Mouse (Mus musculus) megakaryocyte, adult 5-6 weeks (primary cell): ENCODE results near the gene Rnf26. TPM values are rescaled to one million over a fixed set of nuclear protein-coding genes. Genes with fewer than 3 reads are reported as not detected.

ENCODE experiments used
- ATAC-seq: 2 replicates; pipeline ENCODE4 v1.8.0; 2016; ENCODE audit warnings: mild to moderate bottlenecking, inconsistent platforms; ENCODE audit not compliant: poor library complexity, severe bottlenecking
- total RNA-seq, 2 experiments: library from RNA; stranded (forward) in 1 of 2; stranded (reverse) in 1 of 2; fragments of 153-499, 151-499 nt in 1 of 2; fragments of 221-1000, 200-1000 nt in 1 of 2; gene quantifications; 2 replicates each; pipeline versions ENCODE4 v1.2.3 to v1.2.4; 2015 to 2017

Gene Rnf26
- total RNA-seq, 2 experiments from 2014 or later: 16.3 to 36.7 TPM

DNA sequence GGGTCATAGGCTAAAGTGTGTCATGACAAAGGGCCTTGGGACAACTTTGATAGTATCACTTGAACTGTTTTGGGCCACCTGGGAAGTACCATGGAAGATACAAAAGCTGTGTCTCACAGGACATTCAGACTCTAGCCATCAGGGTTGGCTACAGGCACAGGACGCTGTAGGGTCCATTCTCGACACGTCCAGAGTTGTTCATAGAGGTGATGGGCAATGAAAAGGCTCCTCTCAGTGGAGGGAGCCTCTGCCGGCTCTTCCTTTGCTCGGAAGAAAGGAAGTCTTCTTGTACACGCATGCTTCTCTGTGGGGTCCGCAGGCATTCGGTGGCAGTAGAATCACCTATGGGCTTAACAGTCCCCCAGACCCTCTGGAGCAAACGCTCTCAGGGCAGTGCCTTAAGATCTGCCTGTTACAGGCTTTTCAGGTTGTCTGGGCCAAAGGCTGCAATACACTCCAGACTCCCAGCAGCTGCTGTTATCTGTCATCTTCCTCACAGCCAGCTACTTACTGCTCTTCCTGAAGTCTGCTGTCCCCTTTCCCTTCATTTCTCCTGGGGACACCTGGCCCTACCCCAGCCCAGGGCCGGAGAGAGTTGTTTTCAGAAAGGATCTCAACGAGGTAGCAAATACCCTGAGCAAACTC lies 35.9 kb downstream of the Rnf26 start:
- no peak for ATAC-seq

DNA sequence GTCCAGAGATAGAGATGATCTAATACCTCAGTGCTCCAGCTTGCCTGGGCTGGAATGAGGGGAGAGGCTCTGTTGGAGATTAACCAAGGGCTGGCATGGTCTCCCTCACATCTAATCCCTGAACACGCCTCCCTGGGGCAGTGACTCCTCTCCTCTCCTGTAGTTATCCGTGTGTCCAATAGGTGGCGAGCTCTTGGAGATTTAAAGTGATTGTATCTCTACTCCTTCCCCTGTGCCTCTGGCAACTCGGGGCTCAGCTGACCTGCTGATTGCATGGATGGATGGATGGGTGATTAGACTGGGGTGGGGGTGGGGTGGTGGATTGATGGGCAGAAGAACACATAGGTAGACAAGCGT lies 36.6 kb downstream of the Rnf26 start:
- ATAC-seq: peak; percentile 71

- no peak for ATAC-seq
Observed at GRCm38 (mm10) chr9:44075996-44076763, 37.1 kb downstream of the Rnf26 start.

- ATAC-seq: no peak
Observed at GRCm38 (mm10) chr9:44075276-44075995, 37.9 kb downstream of the Rnf26 start.

- ATAC-seq: no peak
Observed at GRCm38 (mm10) chr9:44074395-44075275, 38.7 kb downstream of the Rnf26 start.

DNA sequence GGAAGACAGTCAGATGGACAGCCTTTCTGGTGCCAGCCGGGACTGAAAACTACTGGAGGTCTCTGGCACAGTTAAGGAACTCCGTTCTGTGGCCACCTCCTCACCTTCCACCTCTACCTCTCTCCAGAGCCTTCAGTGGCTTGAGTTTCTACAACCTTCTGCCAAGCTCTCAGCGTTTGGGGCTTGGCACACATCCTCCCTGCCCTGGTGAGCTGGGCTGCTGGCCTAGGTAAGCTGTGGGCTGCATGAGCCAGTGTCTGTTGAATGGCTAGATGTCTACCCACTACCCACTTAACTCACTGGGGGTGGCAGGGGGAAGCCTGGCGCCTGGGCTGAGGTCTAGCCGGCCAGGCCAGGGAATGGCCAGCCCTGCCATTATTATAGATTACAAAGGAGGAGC lies 40.2 kb downstream of the Rnf26 start:
- no peak for ATAC-seq

DNA sequence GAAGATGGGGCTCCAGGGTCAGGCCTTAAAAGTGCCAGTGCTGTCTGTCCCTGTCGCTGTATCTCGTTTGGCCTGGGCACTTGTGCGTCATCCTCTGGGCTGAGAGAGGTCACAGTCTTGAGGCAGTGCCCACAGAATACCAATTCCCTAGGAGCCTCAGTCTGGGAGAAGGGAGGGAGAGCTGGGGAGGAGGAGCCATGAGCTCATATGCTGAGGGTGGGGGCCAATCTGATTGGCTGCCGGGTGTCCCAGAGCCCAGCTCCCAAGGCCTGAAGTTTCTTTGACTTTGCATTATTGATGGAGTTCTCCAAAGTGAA lies 40.8 kb downstream of the Rnf26 start:
- no peak for ATAC-seq

DNA sequence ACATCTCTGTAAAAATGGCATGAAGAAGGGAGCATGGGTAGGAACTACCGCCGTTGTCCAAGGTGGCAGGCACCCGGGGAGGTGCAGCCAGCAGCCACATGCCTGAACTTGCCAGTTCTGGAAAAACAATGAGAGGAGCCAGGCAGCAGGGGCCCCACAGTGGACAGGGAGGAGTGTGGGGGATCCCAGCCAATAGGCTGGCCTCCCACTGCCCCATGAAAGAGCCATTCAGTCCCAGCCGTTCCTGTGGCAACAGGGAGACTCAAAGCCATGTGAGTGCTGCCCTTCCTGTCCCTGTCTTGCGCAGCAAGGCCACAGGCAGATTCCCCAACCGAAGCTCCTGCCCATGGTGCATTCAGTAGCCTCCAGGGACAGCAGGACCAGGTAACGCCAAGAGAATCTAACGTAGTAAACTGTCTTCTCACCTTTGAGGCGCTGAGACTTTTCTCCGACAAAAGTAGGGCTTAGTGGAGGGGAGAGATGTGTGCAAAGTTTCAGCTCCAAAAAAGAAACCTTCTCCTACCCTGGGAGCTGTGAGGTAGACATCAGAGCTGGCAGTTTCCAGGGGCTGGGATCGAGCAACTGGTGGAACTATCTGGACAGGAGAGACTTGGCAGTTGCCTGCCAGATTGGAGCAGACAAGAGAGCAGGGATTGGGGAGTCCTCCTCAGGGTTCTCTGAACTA lies 41.3 kb downstream of the Rnf26 start:
- no peak for ATAC-seq

DNA sequence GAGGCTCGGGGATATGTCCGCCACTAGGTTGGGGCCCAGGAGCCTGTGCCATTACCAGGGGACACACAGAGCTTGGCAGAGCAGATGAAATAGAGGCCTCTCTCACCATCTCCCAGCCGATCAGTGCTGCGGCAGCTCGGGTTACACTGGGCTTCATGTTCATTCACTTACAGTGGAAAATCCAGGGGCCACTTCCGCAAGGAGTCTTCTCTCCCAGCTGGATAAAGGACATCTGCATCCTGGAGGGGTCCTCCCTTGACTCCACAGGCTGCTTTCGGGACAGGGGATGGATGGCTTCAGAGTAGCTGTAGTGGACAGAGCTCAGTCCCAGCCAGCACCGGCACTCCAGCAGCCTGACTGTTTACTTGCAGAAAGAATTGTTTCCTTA lies 42.5 kb downstream of the Rnf26 start:
- ATAC-seq: no peak

DNA sequence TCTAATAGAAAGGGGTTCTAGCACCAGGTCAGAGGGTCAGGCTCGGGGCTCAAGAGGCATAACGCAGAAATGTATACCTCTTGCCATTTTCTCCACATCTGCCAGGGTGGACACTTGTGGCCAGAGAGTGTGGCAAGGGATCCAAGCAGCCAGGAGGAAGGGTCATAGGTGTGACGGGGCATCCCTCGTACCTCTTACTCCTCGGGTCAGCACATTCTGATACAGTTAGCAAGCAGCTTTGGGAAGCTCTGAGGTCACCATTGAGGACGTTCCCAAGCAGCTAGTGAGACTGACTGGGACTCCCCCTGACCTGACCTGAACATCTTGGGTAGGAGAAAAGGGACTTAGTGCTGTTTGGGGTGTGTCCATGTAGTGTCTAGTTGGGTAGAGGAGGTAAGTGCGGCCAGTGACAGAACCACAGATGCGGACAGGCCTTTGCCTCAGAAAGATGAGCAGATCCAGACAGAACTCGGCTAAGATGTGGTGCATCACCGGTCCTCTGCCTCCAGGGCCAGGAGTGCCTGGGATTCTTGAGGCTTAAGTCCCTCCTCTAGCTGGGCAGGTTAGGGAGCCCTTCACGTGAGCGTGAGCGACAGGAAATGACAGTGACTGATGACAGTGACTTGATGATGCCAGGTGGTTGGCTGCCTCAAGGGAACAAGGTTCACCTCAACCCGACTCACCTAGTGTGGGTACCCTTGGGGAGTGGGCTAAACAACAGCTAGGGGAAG lies 43.0 kb downstream of the Rnf26 start:
- ATAC-seq: no peak

- ATAC-seq: no peak
Observed at GRCm38 (mm10) chr9:44069252-44069651, 44.1 kb downstream of the Rnf26 start.

- ATAC-seq: no peak
Observed at GRCm38 (mm10) chr9:44067960-44068330, 45.4 kb downstream of the Rnf26 start.

DNA sequence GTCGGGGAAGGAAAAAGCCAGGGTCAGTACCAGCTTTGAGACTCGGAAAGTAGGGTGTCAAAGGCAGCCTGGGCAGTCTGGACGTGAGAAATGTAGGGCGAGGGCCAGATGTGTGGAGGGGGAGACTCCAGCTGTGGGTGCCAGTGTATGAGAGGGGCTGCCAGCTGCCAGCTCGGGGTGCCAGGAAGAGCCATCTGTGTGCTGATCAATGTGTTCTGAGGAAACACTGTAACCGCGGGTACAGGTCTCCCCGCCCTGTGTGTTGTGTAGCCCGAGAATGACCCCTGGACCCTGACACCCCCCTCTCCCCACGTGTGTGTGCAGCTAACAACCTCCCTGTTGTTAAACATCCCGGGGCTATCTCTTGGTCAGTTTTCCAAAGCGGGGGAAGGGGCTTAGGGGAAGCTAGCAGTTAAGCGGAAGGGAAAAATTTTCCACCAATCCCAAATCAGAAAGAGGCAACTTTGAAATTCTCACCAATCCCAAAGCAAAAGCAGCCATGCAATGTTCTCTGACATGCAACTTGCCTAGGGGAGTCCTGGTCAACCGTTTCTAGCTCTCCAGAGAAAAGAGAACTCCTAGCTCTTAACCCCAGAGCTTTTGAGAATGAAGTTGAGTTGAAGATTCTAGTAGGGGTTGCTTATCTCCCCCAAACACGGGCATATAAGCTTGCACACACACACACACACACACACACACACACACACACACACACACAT lies 45.9 kb downstream of the Rnf26 start:
- no peak for ATAC-seq

DNA sequence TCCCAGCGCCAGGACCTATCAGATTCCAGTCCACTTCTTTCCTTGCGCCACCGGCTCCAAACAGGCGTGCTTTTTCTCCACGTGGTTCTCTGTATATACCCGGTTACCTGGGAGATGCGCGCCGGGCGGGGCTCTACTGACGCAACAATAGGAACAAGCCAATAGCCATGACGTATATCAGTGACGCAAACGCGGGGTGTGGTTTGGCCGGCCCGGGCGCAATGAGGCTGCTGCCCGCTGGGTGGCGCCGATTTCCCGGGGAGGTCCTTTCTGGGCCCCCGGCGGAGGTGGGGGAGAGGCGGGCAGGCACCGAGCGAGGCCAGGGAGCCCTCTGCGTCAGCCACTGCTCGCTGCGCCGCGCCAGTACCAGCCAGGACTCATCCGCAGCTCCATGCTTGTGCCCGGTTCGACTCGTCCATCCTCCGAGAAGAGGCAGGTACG lies 46.5 kb downstream of the Rnf26 start, which contains the start of gene Usp2:
Gene Usp2 (plus strand): TSS at position 237 of the 441 bp plus-strand sequence.
- ATAC-seq: peak; percentile 99

DNA sequence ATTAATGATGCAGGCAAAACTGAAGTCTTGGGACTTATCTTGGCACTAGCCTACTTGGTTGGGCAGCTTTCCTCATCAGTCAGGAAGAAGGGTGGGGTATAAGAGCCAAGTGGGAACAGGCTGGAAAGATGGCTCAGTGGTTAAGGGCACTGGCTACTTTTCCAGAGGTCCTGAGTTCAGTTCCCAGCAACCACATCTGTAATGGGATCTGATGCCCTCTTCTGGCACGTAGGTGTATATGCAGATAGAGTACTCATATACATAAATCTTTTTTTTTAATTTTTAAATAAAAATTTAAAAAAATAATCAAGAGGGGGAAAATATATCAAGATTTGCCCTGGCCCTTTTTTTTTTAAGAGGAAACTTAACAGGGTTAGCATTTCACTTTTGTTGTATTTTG lies 48.1 kb downstream of the Rnf26 start:
- ATAC-seq: no peak

- no peak for ATAC-seq
Observed at GRCm38 (mm10) chr9:44058606-44059005, 54.7 kb downstream of the Rnf26 start.

DNA sequence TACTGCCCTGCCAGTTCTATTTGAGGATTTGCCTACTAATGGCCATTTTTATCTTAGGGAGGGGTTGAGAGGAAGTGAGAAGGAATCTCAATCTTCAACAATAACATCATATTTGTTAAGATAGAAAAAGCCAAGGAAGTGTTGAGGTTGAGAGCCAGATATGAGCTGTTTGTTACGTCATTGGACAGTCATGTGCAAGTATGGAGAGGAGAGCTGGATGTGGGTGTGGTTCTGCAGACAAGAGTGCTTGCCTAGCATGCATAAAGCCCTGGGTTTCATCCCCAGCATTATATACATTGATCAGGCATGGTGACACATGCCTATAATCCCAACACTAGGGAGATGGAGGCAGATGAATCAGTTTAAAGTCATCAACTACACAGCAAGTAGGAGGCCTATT lies 59.4 kb downstream of the Rnf26 start:
- no peak for ATAC-seq

DNA sequence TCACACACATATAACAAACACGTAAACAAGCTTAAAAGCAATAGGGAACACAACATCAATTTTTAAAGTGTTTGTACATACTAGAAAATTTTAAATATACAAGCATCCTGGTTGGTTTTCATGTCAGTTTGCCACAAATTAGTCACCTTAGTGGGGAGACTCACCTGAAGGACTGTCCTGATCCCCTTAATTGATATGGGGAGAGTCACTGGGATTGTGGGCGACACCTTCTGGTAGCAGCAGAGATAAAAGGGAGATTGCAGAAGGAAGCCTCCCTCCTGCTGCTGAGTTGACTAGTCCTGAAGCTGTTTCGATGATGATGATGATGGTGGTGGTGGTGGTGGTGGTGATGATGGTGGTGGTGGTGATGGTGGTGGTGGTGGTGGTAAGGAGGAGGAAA lies 60.5 kb downstream of the Rnf26 start:
- ATAC-seq: no peak
